Mouse (Mus musculus) heart, adult 2 months (tissue): ENCODE measurements around the gene Prss58. TPM values are rescaled to one million over a fixed set of nuclear protein-coding genes. Genes with fewer than 3 reads are reported as not detected.

Source experiments
- DNase-seq, 2 experiments: peaks; one replicate each; pipeline ENCODE4 v3.0.0; 2021
- H3K27ac ChIP-seq: fragments of 200-600 bp; 2 replicates; pipeline ENCODE4 v1.8.1; 2022
- H3K27me3 ChIP-seq: fragments of 200-500 bp; 2 replicates; pipeline ENCODE4 v1.6.1; 2012; ENCODE audit warnings: mild to moderate bottlenecking, low read length, inconsistent platforms, mixed read lengths; ENCODE audit not compliant: control insufficient read depth, insufficient read depth
- H3K36me3 ChIP-seq: fragments of 200-500 bp; 2 replicates; pipeline ENCODE4 v1.6.1; 2012; ENCODE audit warnings: low read length, inconsistent platforms; ENCODE audit not compliant: control insufficient read depth, insufficient read depth
- H3K4me1 ChIP-seq: fragments of 200-500 bp; 2 replicates; pipeline ENCODE4 v1.6.1; 2011; ENCODE audit warnings: low read length; ENCODE audit not compliant: control insufficient read depth, insufficient read depth
- H3K4me3 ChIP-seq: fragments of 200-600 bp; 2 replicates; pipeline ENCODE4 v1.8.1; 2022
- H3K79me2 ChIP-seq: fragments of 200-500 bp; replicated peaks from 2 replicates; pipeline ENCODE4 v1.6.1; 2012; ENCODE audit warnings: mild to moderate bottlenecking, inconsistent platforms, low read length, moderate library complexity, mixed read lengths; ENCODE audit not compliant: control insufficient read depth, insufficient read depth
- H3K9ac ChIP-seq: fragments of 200-500 bp; 2 replicates; pipeline ENCODE4 v1.6.1; 2012; ENCODE audit warnings: low read depth, mild to moderate bottlenecking, control low read depth, inconsistent platforms, low read length, mixed read lengths
- CTCF ChIP-seq: fragments of 200-600 bp; IDR thresholded peaks from 2 replicates; pipeline ENCODE4 v1.8.1; 2022; ENCODE audit warnings: antibody characterized with exemption, mild to moderate bottlenecking, moderate library complexity
- EP300 ChIP-seq: fragments of 200-500 bp; IDR thresholded peaks from 2 replicates; pipeline ENCODE4 v1.6.1; 2011; ENCODE audit warnings: low read depth, low read length, control low read depth; ENCODE audit not compliant: insufficient read depth
- POLR2A ChIP-seq: fragments of 200-500 bp; IDR thresholded peaks from 2 replicates; pipeline ENCODE4 v1.6.1; 2011; ENCODE audit warnings: mild to moderate bottlenecking, low read depth, low read length, control low read depth; ENCODE audit not compliant: insufficient read depth
- WGBS: fragments of 180-500 bp; shearing (Covaris S2); methylation state at CpG from one replicate; pipeline ENCODE4 v1.1.7; 2018; 5-methylcytosine and 5-hydroxymethylcytosine counted together
- intact Hi-C: fragments of 180-260 bp; cut with DNase I; formaldehyde crosslinking; loops from one replicate; pipeline ENCODE4 v1.15.1; 2025
- long read RNA-seq: library from polyadenylated mRNA; stranded (forward); transcript quantifications from one replicate; pipeline ENCODE4 v2.0.0, GENCODE M21; 2021
- polyA plus RNA-seq: library from polyadenylated mRNA; depleted of rRNA; stranded (reverse); fragments of >200 nt; gene quantifications from 2 replicates; pipeline ENCODE4 v1.2.3, GENCODE M21; 2012; rRNA removed
- total RNA-seq, 2 experiments: library from RNA; stranded (reverse); gene quantifications; 2 replicates each; pipeline ENCODE4 v1.2.3; 2021

The Prss58 gene
- total RNA-seq (not detected), polyA plus RNA-seq (not detected in 2 replicates)
- long read RNA-seq = 0 reads

DNA sequence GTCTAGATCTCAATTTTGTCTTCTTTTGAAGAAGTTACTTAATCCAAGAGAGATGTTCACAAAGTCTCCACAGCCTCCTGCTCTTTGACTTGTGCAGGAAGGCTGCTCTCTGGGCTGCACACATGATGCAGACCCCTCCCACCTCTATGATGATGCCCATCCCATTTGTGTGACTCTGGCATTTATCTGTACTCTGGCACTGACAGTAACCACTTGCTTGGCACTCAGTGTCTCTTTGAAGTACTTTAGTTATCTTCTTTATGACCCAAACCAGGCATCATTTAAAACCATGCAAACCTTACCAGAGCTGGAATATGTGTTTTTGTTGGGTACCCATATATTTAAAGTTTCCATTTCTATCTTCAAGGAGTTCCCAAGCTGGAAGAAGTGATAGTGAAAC, at the start of gene Prss58:
TSS of gene Prss58 (minus strand) at position 101 of the 400 bp plus-strand sequence.
- intact Hi-C loops = no loop called here
- DNase-seq = no peak

GRCm38 (mm10) chr6:40940457-40940856, 40.3 kb upstream of the Prss58 start, which contains the start of gene 1700074P13Rik:
1700074P13Rik (minus strand) TSS chr6:40940557.
- TF ChIP-seq CTCF = no peak
- no peak for TF ChIP-seq EP300
- TF ChIP-seq POLR2A = no peak
- WGBS = 89% methylated on average over 10 of the region's 10 CpGs

More for the DNA sequence above, at the start of gene Prss58:
- Histone ChIP-seq H3K9ac (no peak within 1 kb of the TSS), H3K27me3 (no peaks in the 10 kb centered on the region), H3K36me3 (no peaks in the 10 kb centered on the region), H3K79me2 (no peaks in the 10 kb centered on the region), H3K27ac (no peak within 1 kb of the TSS), H3K4me3 (no peak within 1 kb of the TSS), H3K4me1 (no peaks in the 10 kb centered on the region)
- TF ChIP-seq EP300 = no peak
- TF ChIP-seq POLR2A = no peak
- no peak for TF ChIP-seq CTCF

GRCm38 (mm10) chr6:40919954-40920353, 19.8 kb upstream of the Prss58 start:
- H3K79me2 ChIP-seq = no peaks in the 10 kb centered on the region
- H3K27ac ChIP-seq = no peak overlapping the region
- no peak for TF ChIP-seq CTCF
- no peak for TF ChIP-seq POLR2A
- no peak for TF ChIP-seq EP300
- 73% methylated on average over 4 of the region's 4 CpGs for WGBS
- H3K4me1 ChIP-seq = no peaks in the 10 kb centered on the region
- H3K9ac ChIP-seq = no peak overlapping the region
- no peaks in the 10 kb centered on the region for H3K36me3 ChIP-seq
- no peak for DNase-seq
- intact Hi-C loops = no loop called here
- no peak overlapping the region for H3K4me3 ChIP-seq
- no peaks in the 10 kb centered on the region for H3K27me3 ChIP-seq

More at GRCm38 (mm10) chr6:40940457-40940856, 40.3 kb upstream of the Prss58 start, which contains the start of gene 1700074P13Rik:
- H3K4me1 ChIP-seq = no peaks in the 10 kb centered on the region
- H3K27ac ChIP-seq = no peak within 1 kb of the TSS
- intact Hi-C loops = no loop called here
- H3K9ac ChIP-seq = no peak within 1 kb of the TSS
- no peaks in the 10 kb centered on the region; the same call in 1 of the 2 replicates for H3K27me3 ChIP-seq
- no peak for DNase-seq
- no peak within 1 kb of the TSS for H3K4me3 ChIP-seq
- H3K36me3 ChIP-seq = no peaks in the 10 kb centered on the region
- no peaks in the 10 kb centered on the region for H3K79me2 ChIP-seq

DNA sequence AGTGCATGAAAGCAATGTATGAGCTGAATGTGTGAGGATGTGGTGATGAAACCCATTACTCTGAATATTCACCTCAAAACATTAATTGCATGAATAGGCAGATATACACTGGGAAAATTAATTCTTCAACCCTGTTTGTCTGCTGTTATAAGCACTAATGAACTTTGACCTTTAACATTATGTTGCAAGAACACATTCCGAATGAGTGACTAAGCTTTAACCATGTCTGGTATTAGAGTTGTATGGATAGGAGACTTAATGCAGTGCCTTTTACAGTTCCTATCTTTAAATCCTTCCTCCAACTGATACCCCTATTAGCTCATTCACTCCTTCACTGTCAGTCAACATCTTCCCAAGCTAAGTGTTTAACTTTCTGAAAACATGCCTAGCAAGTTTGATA, 5.5 kb downstream of the Prss58 start:
- H3K4me1 ChIP-seq = no peaks in the 10 kb centered on the region
- no peaks in the 10 kb centered on the region for H3K36me3 ChIP-seq
- DNase-seq = no peak
- H3K27ac ChIP-seq = no peak overlapping the region
- H3K27me3 ChIP-seq = no peaks in the 10 kb centered on the region
- intact Hi-C loops = no loop called here
- no peak overlapping the region for H3K9ac ChIP-seq
- no peak for TF ChIP-seq POLR2A
- no peak for TF ChIP-seq EP300
- no peak for TF ChIP-seq CTCF
- H3K4me3 ChIP-seq = no peak overlapping the region
- H3K79me2 ChIP-seq = no peaks in the 10 kb centered on the region
- WGBS = 68% methylated on average over 1 of the region's 1 CpGs

GRCm38 (mm10) chr6:40893577-40893976, 6.6 kb downstream of the Prss58 start:
- WGBS = 44% methylated on average over 7 of the region's 7 CpGs
- H3K4me1 ChIP-seq = no peaks in the 10 kb centered on the region
- no peaks in the 10 kb centered on the region for H3K27me3 ChIP-seq
- H3K36me3 ChIP-seq = no peaks in the 10 kb centered on the region
- no peaks in the 10 kb centered on the region for H3K79me2 ChIP-seq
- no peak overlapping the region for H3K27ac ChIP-seq
- no peak overlapping the region for H3K9ac ChIP-seq
- intact Hi-C loops = no loop called here
- peak in 1 of 2 experiments; percentile 6 for DNase-seq
- TF ChIP-seq POLR2A = no peak
- TF ChIP-seq CTCF = peak; percentile 57
- H3K4me3 ChIP-seq = no peak overlapping the region

DNA sequence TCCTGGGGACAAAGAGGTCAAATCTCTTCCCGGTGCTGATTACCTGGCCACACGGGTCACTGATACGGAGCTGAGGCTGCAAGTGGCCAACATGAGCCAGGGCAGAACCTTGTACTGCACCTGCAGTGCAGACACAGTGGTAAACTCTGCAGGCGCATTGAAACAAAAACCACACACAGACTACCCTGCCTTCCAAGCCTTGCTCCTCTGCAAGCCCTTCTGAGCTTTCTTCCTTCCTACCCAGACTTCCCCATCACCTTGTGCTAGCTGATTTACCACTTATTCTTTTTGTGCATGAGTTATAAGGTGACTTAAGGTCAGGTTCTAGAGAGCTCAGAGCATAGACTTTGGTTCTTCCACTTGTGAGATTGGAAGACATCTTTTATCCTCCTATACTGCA, 8.4 kb downstream of the Prss58 start:
- Histone ChIP-seq H3K36me3 (no peaks in the 10 kb centered on the region), H3K79me2 (no peaks in the 10 kb centered on the region), H3K9ac (no peak overlapping the region), H3K4me3 (no peak overlapping the region), H3K27ac (no peak overlapping the region), H3K4me1 (no peaks in the 10 kb centered on the region), H3K27me3 (no peaks in the 10 kb centered on the region)
- intact Hi-C loops = no loop called here
- TF ChIP-seq CTCF (no peak), POLR2A (no peak), EP300 (no peak)
- WGBS = 70% methylated on average over 4 of the region's 4 CpGs
- DNase-seq = no peak
